Mouse (Mus musculus) forebrain, postnatal 0 days (tissue): Measurements from ENCODE around the gene Rps2. TPM values are rescaled to one million over a fixed set of nuclear protein-coding genes. Genes with fewer than 3 reads are reported as not detected.
A peak's percentile ranks its signal among the peaks of the same experiment; 100 is the strongest.

ENCODE experiments used
- ATAC-seq: fragments of 200-750 bp; cut with Nextera tagmentation; 2 replicates; pipeline ENCODE4 v1.8.0; 2017; ENCODE audit warnings: mild to moderate bottlenecking, moderate library complexity
- DNase-seq: peaks from one replicate; pipeline ENCODE4 v3.0.0-alpha.2; 2015
- H3K27ac ChIP-seq: fragments of 300-500 bp; sonication (generic); 2 replicates; pipeline ENCODE4 v1.5.1; 2014; ENCODE audit warnings: low read depth, mild to moderate bottlenecking, antibody characterized with exemption, low read length, moderate library complexity, mixed read lengths
- H3K27me3 ChIP-seq: fragments of 300-500 bp; sonication (generic); 2 replicates; pipeline ENCODE4 v1.6.1; 2014; ENCODE audit warnings: mild to moderate bottlenecking, low read length, mixed read lengths; ENCODE audit not compliant: insufficient read depth
- H3K36me3 ChIP-seq: fragments of 300-500 bp; sonication (generic); 2 replicates; pipeline ENCODE4 v1.6.1; 2014; ENCODE audit warnings: mild to moderate bottlenecking, moderate library complexity; ENCODE audit not compliant: insufficient read depth
- H3K4me1 ChIP-seq: fragments of 300-500 bp; sonication (generic); 2 replicates; pipeline ENCODE4 v1.6.1; 2014; ENCODE audit warnings: antibody characterized with exemption; ENCODE audit not compliant: insufficient read depth
- H3K4me2 ChIP-seq: fragments of 300-500 bp; sonication (generic); 2 replicates; pipeline ENCODE4 v1.6.1; 2014; ENCODE audit warnings: low read depth, mild to moderate bottlenecking, moderate library complexity
- H3K4me3 ChIP-seq: fragments of 300-500 bp; sonication (generic); 2 replicates; pipeline ENCODE4 v1.5.1; 2014; ENCODE audit warnings: low read depth, low read length, mixed read lengths
- H3K9ac ChIP-seq: fragments of 300-500 bp; sonication (generic); 2 replicates; pipeline ENCODE4 v1.6.1; 2014; ENCODE audit warnings: mild to moderate bottlenecking
- H3K9me3 ChIP-seq: fragments of 300-500 bp; sonication (generic); 2 replicates; pipeline ENCODE4 v1.6.1; 2016; ENCODE audit warnings: low read length
- CTCF ChIP-seq: sonication (generic); IDR thresholded peaks from 2 replicates; pipeline ENCODE4 v1.5.1; 2016; ENCODE audit warnings: antibody characterized with exemption, control low read depth, low read depth
- WGBS: fragments of 180-500 bp; shearing (Covaris S2); extraction: QIAGEN DNeasy Blood & Tissue Kit; methylation state at CpG from one replicate; pipeline ENCODE4 v1.1.7; 2014; 5-methylcytosine and 5-hydroxymethylcytosine counted together
- polyA plus RNA-seq: library from polyadenylated mRNA; unstranded; fragments of >200 nt; fragmentation: Nextera tagmentation; extraction: Ambion mirVana; gene quantifications from 2 replicates; pipeline ENCODE4 v1.2.1, GENCODE M21; 2015
- total RNA-seq: library from RNA; depleted of rRNA; stranded (reverse); fragments of >200 nt; gene quantifications from 2 replicates; pipeline ENCODE4 v1.2.3, GENCODE M21; 2014

Rps2 gene
- total and polyA plus RNA-seq, 2 experiments from 2014 or later, result 884 to 2,317 TPM

DNA sequence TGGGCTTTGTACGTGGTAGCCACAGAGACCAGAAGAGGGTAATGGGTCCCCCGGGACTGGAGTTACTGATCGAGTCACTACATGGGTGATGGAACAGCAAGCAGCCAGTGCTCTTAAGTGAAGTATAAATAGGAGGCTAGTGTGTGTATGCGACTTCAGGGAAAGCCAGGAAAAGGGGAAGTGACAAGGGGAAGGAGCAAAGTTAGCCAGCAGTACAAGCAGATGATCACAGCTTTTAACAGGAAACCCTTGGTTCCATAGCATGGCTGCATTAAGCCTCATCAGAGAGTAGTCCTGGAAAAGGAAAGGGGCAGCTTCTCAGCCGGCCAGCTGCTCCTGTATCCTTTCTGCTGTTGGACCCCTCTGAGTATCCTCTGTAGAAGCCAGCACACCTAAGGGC is 25.5 kb upstream of the Rps2 start:
- no peaks in the 10 kb centered on the region for H3K9me3 ChIP-seq
- peaks cover 29% of the 10 kb centered on the region for H3K4me1 ChIP-seq
- no peak overlapping the region for H3K4me2 ChIP-seq
- DNase-seq, result no peak
- 91% methylated on average over 5 of the region's 5 CpGs for WGBS
- TF ChIP-seq CTCF, result no peak
- no peak overlapping the region for H3K27ac ChIP-seq
- no peak overlapping the region for H3K9ac ChIP-seq
- peaks cover 7% of the 10 kb centered on the region; the same call in 1 of the 2 replicates for H3K36me3 ChIP-seq
- ATAC-seq, result no peak
- no peak overlapping the region for H3K4me3 ChIP-seq
- H3K27me3 ChIP-seq, result no peaks in the 10 kb centered on the region

DNA sequence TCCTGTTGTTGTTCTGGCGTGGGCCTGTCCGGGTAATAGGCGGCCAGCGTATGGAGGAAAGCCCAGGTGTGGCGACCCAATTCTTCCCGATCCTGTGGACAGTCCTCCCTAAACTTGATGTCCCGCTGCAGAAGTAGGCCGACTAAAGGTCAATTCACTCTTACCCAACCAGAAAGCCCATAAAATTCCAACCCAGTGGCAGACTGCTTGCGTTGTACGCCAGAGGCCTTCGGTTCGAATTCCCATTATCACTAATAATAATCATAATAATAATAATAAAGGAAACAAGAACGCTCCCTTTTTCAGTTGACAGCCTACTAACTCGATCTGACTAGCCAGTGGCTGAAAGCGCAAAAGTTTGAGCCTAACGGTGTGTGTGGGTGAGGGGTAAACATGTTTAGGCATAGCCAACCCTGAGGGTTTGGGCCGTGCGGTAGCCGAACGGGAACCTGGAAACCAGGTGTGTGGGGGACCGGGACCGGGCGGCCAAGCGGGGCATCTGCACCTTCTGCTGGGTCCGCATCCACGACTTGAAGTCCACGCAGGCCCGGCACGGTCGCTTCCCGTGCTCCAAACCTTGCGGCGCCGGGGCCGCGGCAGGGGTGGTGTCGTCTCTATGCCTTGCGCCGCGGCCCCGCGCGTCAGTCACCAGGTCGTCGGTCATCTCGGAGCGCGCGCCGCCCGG is 22.4 kb upstream of the Rps2 start:
- Histone ChIP-seq H3K9me3 (no peaks in the 10 kb centered on the region), H3K36me3 (peaks cover 19% of the 10 kb centered on the region), H3K4me2 (peak overlapping the region; percentile 83), H3K27me3 (no peaks in the 10 kb centered on the region), H3K27ac (peak overlapping the region; percentile 90), H3K4me3 (peak overlapping the region; percentile 76), H3K4me1 (peaks cover 16% of the 10 kb centered on the region), H3K9ac (peak overlapping the region; percentile 79)
- ATAC-seq (no peak), DNase-seq (no peak)
- 7% methylated on average over 48 of the region's 51 CpGs for WGBS
- no peak for TF ChIP-seq CTCF

DNA sequence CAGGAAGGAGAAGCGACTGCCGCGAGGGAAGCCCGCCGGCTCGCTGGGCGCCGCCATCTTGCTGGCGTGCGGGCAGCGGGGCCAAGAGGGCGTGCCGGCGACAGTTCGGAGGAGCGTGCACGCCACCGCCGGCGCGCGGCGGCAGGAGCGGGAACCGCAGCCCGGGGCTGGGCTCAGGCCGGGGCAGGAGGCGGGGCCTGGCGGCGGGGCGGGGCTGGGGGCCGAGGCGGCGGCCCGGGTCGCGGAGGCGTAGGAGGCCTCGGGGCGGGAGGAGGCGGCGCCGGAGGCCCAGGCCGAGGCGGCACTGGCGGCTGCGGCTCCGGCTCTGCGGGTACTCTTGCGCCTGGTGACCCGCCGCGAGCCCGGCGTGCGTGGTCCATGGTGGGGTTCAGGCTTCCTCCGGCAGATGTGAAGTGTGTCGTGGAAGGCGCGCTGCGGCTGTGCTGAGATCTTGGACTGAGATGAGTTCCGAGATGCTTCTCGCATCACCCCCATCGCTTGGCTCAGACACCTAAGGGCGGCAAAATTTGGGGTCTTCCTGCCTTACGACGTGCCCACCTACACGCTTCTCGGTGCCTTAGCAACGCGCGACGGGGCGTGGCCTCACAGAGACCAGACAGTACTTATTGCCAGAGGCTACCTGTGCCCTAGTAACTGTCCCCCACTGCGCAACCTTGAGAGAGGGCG is 21.8 kb upstream of the Rps2 start, which contains the start of the genes Gfer and Noxo1:
Gfer (minus strand) TSS at position 146 of the 687 bp plus-strand sequence.
Noxo1 (plus strand) TSS at position 224 of the 687 bp plus-strand sequence.
- peak; percentile 96 for ATAC-seq
- under 1% methylated on average over 63 of the region's 76 CpGs for WGBS
- H3K4me2 ChIP-seq, result peak within 1 kb of the TSS; percentile 83
- peaks cover 11% of the 10 kb centered on the region; the same call in 1 of the 2 replicates for H3K4me1 ChIP-seq
- H3K36me3 ChIP-seq, result peaks cover 26% of the 10 kb centered on the region
- peak within 1 kb of the TSS; percentile 79 for H3K9ac ChIP-seq
- peak within 1 kb of the TSS; percentile 76 for H3K4me3 ChIP-seq
- no peaks in the 10 kb centered on the region for H3K27me3 ChIP-seq
- peak; percentile 48 for TF ChIP-seq CTCF
- peak; percentile 87 for DNase-seq
- peak within 1 kb of the TSS; percentile 90 for H3K27ac ChIP-seq
- no peaks in the 10 kb centered on the region for H3K9me3 ChIP-seq

DNA sequence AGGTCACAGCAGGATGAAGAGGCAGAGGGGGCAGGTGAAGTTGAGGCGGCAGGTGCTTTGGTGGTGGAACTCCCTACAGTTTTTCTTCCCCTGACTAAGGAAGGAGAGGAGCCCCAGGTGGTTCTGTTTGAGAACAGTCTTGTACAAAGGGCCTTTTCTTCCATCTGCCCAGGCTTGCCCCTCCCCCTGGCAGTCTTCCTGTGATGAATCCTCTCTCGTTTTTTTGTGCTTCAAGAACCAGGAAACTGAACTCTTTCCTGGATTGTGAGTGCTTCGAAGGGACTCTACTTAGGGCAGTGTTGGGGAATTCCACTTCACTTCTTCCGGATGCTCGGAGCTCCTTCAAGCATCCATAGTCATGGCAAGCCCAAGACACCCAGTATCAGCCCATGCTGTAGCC is 19.9 kb upstream of the Rps2 start:
- peaks cover 11% of the 10 kb centered on the region; the same call in 1 of the 2 replicates for H3K4me1 ChIP-seq
- H3K36me3 ChIP-seq, result peaks cover 41% of the 10 kb centered on the region
- H3K4me2 ChIP-seq, result no peak overlapping the region
- no peak for DNase-seq
- TF ChIP-seq CTCF, result no peak
- H3K27ac ChIP-seq, result no peak overlapping the region
- no peak overlapping the region for H3K4me3 ChIP-seq
- no peaks in the 10 kb centered on the region for H3K27me3 ChIP-seq
- no peak for ATAC-seq
- 18% methylated on average over 5 of the region's 5 CpGs for WGBS
- H3K9ac ChIP-seq, result no peak overlapping the region
- no peaks in the 10 kb centered on the region for H3K9me3 ChIP-seq

DNA sequence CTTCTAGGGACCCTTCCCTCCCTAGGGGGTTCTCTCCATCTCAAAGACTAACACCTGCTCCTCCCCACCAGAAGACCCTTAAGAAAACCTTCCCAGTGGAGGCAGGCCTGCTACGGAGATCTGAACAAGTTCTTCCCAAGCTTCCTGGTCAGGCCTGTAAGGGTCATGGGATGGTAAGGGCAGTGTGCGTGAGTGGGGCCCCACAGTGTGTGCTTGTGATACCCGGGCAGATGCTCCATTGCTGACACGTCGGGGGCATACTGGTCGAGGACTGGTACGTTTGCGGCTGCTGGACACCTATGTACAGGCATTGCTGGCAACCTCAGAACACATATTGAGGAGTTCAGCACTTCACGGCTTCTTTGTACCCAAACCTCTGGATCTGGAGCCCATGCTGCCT is 19.2 kb upstream of the Rps2 start:
- peaks cover 40% of the 10 kb centered on the region for H3K36me3 ChIP-seq
- H3K4me3 ChIP-seq, result no peak overlapping the region
- 72% methylated on average over 9 of the region's 9 CpGs for WGBS
- H3K27me3 ChIP-seq, result no peaks in the 10 kb centered on the region
- ATAC-seq (no peak), DNase-seq (no peak)
- no peak overlapping the region for H3K4me2 ChIP-seq
- no peak overlapping the region for H3K9ac ChIP-seq
- no peaks in the 10 kb centered on the region for H3K9me3 ChIP-seq
- TF ChIP-seq CTCF, result no peak
- no peak overlapping the region for H3K27ac ChIP-seq
- H3K4me1 ChIP-seq, result peaks cover 11% of the 10 kb centered on the region; the same call in 1 of the 2 replicates

DNA sequence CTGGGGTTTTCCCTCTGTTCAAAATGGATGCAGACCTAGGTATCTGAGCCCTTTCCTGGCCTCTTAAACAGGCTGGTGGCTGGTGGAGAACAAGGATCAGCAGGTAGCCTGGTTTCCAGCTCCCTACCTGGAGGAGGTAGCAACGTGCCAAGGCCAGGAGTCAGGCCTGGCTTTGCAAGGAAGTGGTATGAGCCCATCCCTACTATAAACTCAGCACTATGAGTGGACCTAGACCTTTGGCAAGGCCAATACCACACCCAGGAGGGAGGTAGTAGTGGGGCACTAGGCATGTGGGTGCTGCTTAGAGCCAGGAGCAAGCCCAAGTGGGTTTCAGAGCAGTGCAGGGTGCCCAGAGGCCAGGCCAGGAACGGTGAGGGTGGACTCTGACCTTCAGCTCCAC is 18.4 kb upstream of the Rps2 start:
- peaks cover 11% of the 10 kb centered on the region; the same call in 1 of the 2 replicates for H3K4me1 ChIP-seq
- peaks cover 48% of the 10 kb centered on the region for H3K36me3 ChIP-seq
- H3K9me3 ChIP-seq, result no peaks in the 10 kb centered on the region
- H3K27me3 ChIP-seq, result no peaks in the 10 kb centered on the region
- no peak for DNase-seq
- H3K4me3 ChIP-seq, result no peak overlapping the region
- 87% methylated on average over 2 of the region's 2 CpGs for WGBS
- no peak overlapping the region for H3K9ac ChIP-seq
- TF ChIP-seq CTCF, result no peak
- no peak overlapping the region for H3K4me2 ChIP-seq
- H3K27ac ChIP-seq, result no peak overlapping the region
- no peak for ATAC-seq

DNA sequence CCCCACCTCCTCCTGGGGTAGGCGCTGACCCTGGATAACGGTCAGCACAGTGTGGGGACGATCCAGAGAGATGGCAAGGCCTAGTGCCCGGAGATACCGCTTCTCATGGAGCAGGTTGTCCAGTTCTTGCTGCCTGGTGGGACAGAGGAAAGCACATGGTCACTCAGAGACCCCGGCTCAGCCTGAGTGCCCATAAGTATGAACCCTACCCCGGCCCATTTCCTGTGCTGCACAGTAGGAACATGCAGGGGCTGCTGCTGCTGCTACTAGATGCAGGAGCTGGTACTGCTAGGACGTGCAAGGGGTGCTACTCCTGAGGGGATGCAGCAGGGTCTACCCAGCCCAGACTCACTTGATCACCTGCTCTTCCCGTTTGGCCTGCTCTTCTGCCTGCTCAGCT is 16.7 kb upstream of the Rps2 start:
- no peak for TF ChIP-seq CTCF
- WGBS, result 92% methylated on average over 9 of the region's 9 CpGs
- no peaks in the 10 kb centered on the region for H3K9me3 ChIP-seq
- no peak overlapping the region for H3K27ac ChIP-seq
- DNase-seq, result no peak
- H3K27me3 ChIP-seq, result no peaks in the 10 kb centered on the region
- no peak overlapping the region for H3K4me2 ChIP-seq
- H3K36me3 ChIP-seq, result peaks cover 56% of the 10 kb centered on the region
- no peak overlapping the region for H3K4me3 ChIP-seq
- no peak overlapping the region for H3K9ac ChIP-seq
- no peak for ATAC-seq
- peaks cover 6% of the 10 kb centered on the region; the same call in 1 of the 2 replicates for H3K4me1 ChIP-seq
